Mouse (Mus musculus) limb, embryonic 13.5 days (tissue): ENCODE measurements at regions not wholly inside any gene's neighbourhood (a gene's known extent, or its start where the extent isn't known, plus 50 kb on each side); places are given as distances from the start of the nearest gene placed in this dataset.
A peak's percentile ranks its signal among the peaks of the same experiment; 100 is the strongest.
"Not testable (repeated sequence)": the region's sequence is repeated elsewhere in the genome, so short reads cannot be mapped to it uniquely, and the experiment has no call there.

Source experiments
- ATAC-seq: fragments of 200-750 bp; cut with Nextera tagmentation; 2 replicates; pipeline ENCODE4 v1.8.0; 2017; ENCODE audit warnings: low read depth, moderate number of reproducible peaks, moderate TSS enrichment; ENCODE audit not compliant: low FRiP score
- H3K27ac ChIP-seq: fragments of 300-500 bp; sonication (generic); 2 replicates; pipeline ENCODE4 v1.5.1; 2015; ENCODE audit warnings: inconsistent platforms, mild to moderate bottlenecking, moderate library complexity
- H3K27me3 ChIP-seq: fragments of 300-500 bp; sonication (generic); 2 replicates; pipeline ENCODE4 v1.6.1; 2015; ENCODE audit warnings: mild to moderate bottlenecking, inconsistent platforms
- H3K36me3 ChIP-seq: fragments of 300-500 bp; sonication (generic); 2 replicates; pipeline ENCODE4 v1.6.1; 2015; ENCODE audit warnings: inconsistent platforms, mild to moderate bottlenecking, moderate library complexity
- H3K4me1 ChIP-seq: fragments of 300-500 bp; sonication (generic); 2 replicates; pipeline ENCODE4 v1.6.1; 2015; ENCODE audit warnings: inconsistent platforms
- H3K4me2 ChIP-seq: fragments of 300-500 bp; sonication (generic); replicated peaks from 2 replicates; pipeline ENCODE4 v1.6.1; 2015; ENCODE audit warnings: inconsistent platforms, mild to moderate bottlenecking, moderate library complexity
- H3K4me3 ChIP-seq: fragments of 300-500 bp; sonication (generic); 2 replicates; pipeline ENCODE4 v1.5.1; 2015; ENCODE audit warnings: moderate library complexity, mild to moderate bottlenecking, inconsistent platforms
- H3K9ac ChIP-seq: fragments of 300-500 bp; sonication (generic); 2 replicates; pipeline ENCODE4 v1.6.1; 2015; ENCODE audit warnings: mild to moderate bottlenecking, inconsistent platforms
- H3K9me3 ChIP-seq: fragments of 300-500 bp; sonication (generic); 2 replicates; pipeline ENCODE4 v1.6.1; 2016; ENCODE audit warnings: inconsistent platforms
- WGBS: fragments of 180-500 bp; shearing (Covaris S2); methylation state at CpG from one replicate; pipeline ENCODE4 v1.1.7; 2015; 5-methylcytosine and 5-hydroxymethylcytosine counted together

GRCm38 (mm10) chr3:98968811-98969210, 75.8 kb upstream of the Hao2 start:
- H3K4me1 ChIP-seq = peaks cover 4% of the 10 kb centered on the region
- no peak overlapping the region for H3K4me3 ChIP-seq
- H3K27ac ChIP-seq = no peak overlapping the region; the same call in 1 of the 2 replicates
- H3K4me2 ChIP-seq = no peak overlapping the region
- peak; percentile 57; the same call in 1 of the 2 replicates for ATAC-seq
- H3K36me3 ChIP-seq = no peaks in the 10 kb centered on the region
- no peak overlapping the region for H3K9ac ChIP-seq
- H3K9me3 ChIP-seq = no peaks in the 10 kb centered on the region
- WGBS = under 1% methylated on average over 4 of the region's 4 CpGs
- no peaks in the 10 kb centered on the region for H3K27me3 ChIP-seq

GRCm38 (mm10) chr3:98975777-98976176, 82.7 kb upstream of the Hao2 start:
- H3K36me3 ChIP-seq = no peaks in the 10 kb centered on the region
- no peak overlapping the region for H3K27ac ChIP-seq
- H3K9ac ChIP-seq = no peak overlapping the region
- H3K4me2 ChIP-seq = no peak overlapping the region
- H3K4me3 ChIP-seq = no peak overlapping the region
- ATAC-seq = no peak
- H3K4me1 ChIP-seq = no peaks in the 10 kb centered on the region
- 4% methylated on average over 3 of the region's 3 CpGs for WGBS
- H3K27me3 ChIP-seq = no peaks in the 10 kb centered on the region
- no peaks in the 10 kb centered on the region for H3K9me3 ChIP-seq

- no peak for ATAC-seq
- Histone ChIP-seq H3K27me3 (no peaks in the 10 kb centered on the region), H3K4me2 (no peak overlapping the region), H3K4me3 (no peak overlapping the region), H3K9me3 (no peaks in the 10 kb centered on the region), H3K27ac (no peak overlapping the region), H3K9ac (no peak overlapping the region), H3K36me3 (no peaks in the 10 kb centered on the region), H3K4me1 (no peaks in the 10 kb centered on the region)
- WGBS = 100% methylated on average over 1 of the region's 1 CpGs
Observed at GRCm38 (mm10) chr3:98982787-98983186, 89.7 kb upstream of the Hao2 start.

GRCm38 (mm10) chr3:98987266-98987665, 94.2 kb upstream of the Hao2 start:
- WGBS = 81% methylated on average over 2 of the region's 2 CpGs
- H3K27me3 ChIP-seq, H3K27ac ChIP-seq: not testable (repeated sequence)

GRCm38 (mm10) chr3:98990801-98991200, 97.8 kb upstream of the Hao2 start:
- ATAC-seq = peak; percentile 93
- H3K9me3 ChIP-seq = peaks cover 5% of the 10 kb centered on the region
- no peaks in the 10 kb centered on the region for H3K27me3 ChIP-seq
- H3K4me2 ChIP-seq = peak overlapping the region; percentile 47
- H3K9ac ChIP-seq = no peak overlapping the region
- no peak overlapping the region for H3K4me3 ChIP-seq
- H3K27ac ChIP-seq = peak overlapping the region; percentile 75
- 9% methylated on average over 10 of the region's 10 CpGs for WGBS
- no peaks in the 10 kb centered on the region for H3K36me3 ChIP-seq
- peaks cover 14% of the 10 kb centered on the region for H3K4me1 ChIP-seq

More at GRCm38 (mm10) chr3:98987266-98987665, 94.2 kb upstream of the Hao2 start:
- not testable (repeated sequence) for H3K4me2 ChIP-seq, H3K9ac ChIP-seq, H3K4me3 ChIP-seq, H3K9me3 ChIP-seq, ATAC-seq, H3K36me3 ChIP-seq
- H3K4me1 ChIP-seq = peaks cover 14% of the 10 kb centered on the region

GRCm38 (mm10) chr3:98991276-98991675, 98.2 kb upstream of the Hao2 start:
- no peak overlapping the region for H3K4me3 ChIP-seq
- peak; percentile 84 for ATAC-seq
- peaks cover 14% of the 10 kb centered on the region for H3K4me1 ChIP-seq
- H3K36me3 ChIP-seq = no peaks in the 10 kb centered on the region
- WGBS = 11% methylated on average over 6 of the region's 6 CpGs
- peak overlapping the region; percentile 47 for H3K4me2 ChIP-seq
- no peak overlapping the region for H3K9ac ChIP-seq
- H3K27ac ChIP-seq = peak overlapping the region; percentile 75; the same call in 1 of the 2 replicates
- H3K27me3 ChIP-seq = no peaks in the 10 kb centered on the region
- H3K9me3 ChIP-seq = peaks cover 9% of the 10 kb centered on the region

- Histone ChIP-seq H3K9me3 (peaks cover 9% of the 10 kb centered on the region), H3K4me2 (no peak overlapping the region), H3K27ac (no peak overlapping the region), H3K9ac (no peak overlapping the region), H3K27me3 (no peaks in the 10 kb centered on the region), H3K4me1 (peaks cover 14% of the 10 kb centered on the region), H3K36me3 (no peaks in the 10 kb centered on the region), H3K4me3 (no peak overlapping the region)
- no peak for ATAC-seq
Observed at GRCm38 (mm10) chr3:98994086-98994485, 101.0 kb upstream of the Hao2 start.

- H3K4me1 ChIP-seq = no peaks in the 10 kb centered on the region
- no peak overlapping the region for H3K4me3 ChIP-seq
- no peak overlapping the region for H3K9ac ChIP-seq
- no peak overlapping the region for H3K27ac ChIP-seq
- no peaks in the 10 kb centered on the region for H3K9me3 ChIP-seq
- no peak overlapping the region for H3K4me2 ChIP-seq
- WGBS = 6% methylated on average over 1 of the region's 1 CpGs
- ATAC-seq = no peak
- no peaks in the 10 kb centered on the region for H3K27me3 ChIP-seq
- no peaks in the 10 kb centered on the region for H3K36me3 ChIP-seq
Observed at GRCm38 (mm10) chr3:99030636-99031035, 110.2 kb upstream of the Wars2 start.

- Histone ChIP-seq H3K4me3 (no peak overlapping the region), H3K27ac (no peak overlapping the region), H3K9ac (no peak overlapping the region), H3K27me3 (no peaks in the 10 kb centered on the region), H3K4me2 (no peak overlapping the region), H3K4me1 (peaks cover 9% of the 10 kb centered on the region; the same call in 1 of the 2 replicates), H3K36me3 (no peaks in the 10 kb centered on the region), H3K9me3 (no peaks in the 10 kb centered on the region)
- 62% methylated on average over 6 of the region's 6 CpGs for WGBS
- ATAC-seq = no peak
Observed at GRCm38 (mm10) chr3:99046190-99046589, 94.7 kb upstream of the Wars2 start.

GRCm38 (mm10) chr3:99047156-99047555, 93.7 kb upstream of the Wars2 start:
- Histone ChIP-seq H3K4me3 (no peak overlapping the region), H3K9me3 (no peaks in the 10 kb centered on the region), H3K27ac (no peak overlapping the region), H3K4me1 (peaks cover 9% of the 10 kb centered on the region; the same call in 1 of the 2 replicates), H3K36me3 (no peaks in the 10 kb centered on the region), H3K4me2 (no peak overlapping the region), H3K27me3 (no peaks in the 10 kb centered on the region), H3K9ac (no peak overlapping the region)
- WGBS = 44% methylated on average over 5 of the region's 5 CpGs
- ATAC-seq = no peak

- H3K36me3 ChIP-seq = no peaks in the 10 kb centered on the region
- no peaks in the 10 kb centered on the region for H3K9me3 ChIP-seq
- no peak for ATAC-seq
- no peak overlapping the region for H3K27ac ChIP-seq
- H3K4me2 ChIP-seq = no peak overlapping the region
- H3K27me3 ChIP-seq = no peaks in the 10 kb centered on the region
- 49% methylated on average over 2 of the region's 2 CpGs for WGBS
- H3K4me1 ChIP-seq = peaks cover 9% of the 10 kb centered on the region; the same call in 1 of the 2 replicates
- H3K9ac ChIP-seq = no peak overlapping the region
- no peak overlapping the region for H3K4me3 ChIP-seq
Observed at GRCm38 (mm10) chr3:99049305-99049704, 91.6 kb upstream of the Wars2 start.

GRCm38 (mm10) chr3:99052176-99052575, 88.7 kb upstream of the Wars2 start:
- H3K4me3 ChIP-seq = no peak overlapping the region
- 78% methylated on average over 4 of the region's 4 CpGs for WGBS
- no peaks in the 10 kb centered on the region for H3K27me3 ChIP-seq
- no peaks in the 10 kb centered on the region for H3K9me3 ChIP-seq
- no peak overlapping the region for H3K4me2 ChIP-seq
- ATAC-seq = no peak
- no peak overlapping the region for H3K27ac ChIP-seq
- no peaks in the 10 kb centered on the region for H3K36me3 ChIP-seq
- no peak overlapping the region for H3K9ac ChIP-seq
- peaks cover 5% of the 10 kb centered on the region; the same call in 1 of the 2 replicates for H3K4me1 ChIP-seq

- 75% methylated on average over 3 of the region's 3 CpGs for WGBS
- ATAC-seq = no peak
- Histone ChIP-seq H3K9me3 (no peaks in the 10 kb centered on the region), H3K4me1 (0 out of 2 replicates have a peak, but pooled peaks cover 4% of the 10 kb centered on the region), H3K4me2 (no peak overlapping the region), H3K27me3 (no peaks in the 10 kb centered on the region), H3K9ac (no peak overlapping the region), H3K36me3 (no peaks in the 10 kb centered on the region), H3K27ac (no peak overlapping the region), H3K4me3 (no peak overlapping the region)
Observed at GRCm38 (mm10) chr3:99067168-99067567, 73.7 kb upstream of the Wars2 start.
